Mouse (Mus musculus) midbrain, embryonic 14.5 days (tissue): Measurements from ENCODE around the gene Patj. TPM values are rescaled to one million over a fixed set of nuclear protein-coding genes. Genes with fewer than 3 reads are reported as not detected.
"Not testable (repeated sequence)": the region's sequence is repeated elsewhere in the genome, so short reads cannot be mapped to it uniquely, and the experiment has no call there.

Source experiments
- ATAC-seq: fragments of 200-750 bp; cut with Nextera tagmentation; 2 replicates; pipeline ENCODE4 v1.8.0; 2017; ENCODE audit warnings: moderate number of reproducible peaks, moderate library complexity; ENCODE audit not compliant: low FRiP score, low TSS enrichment
- DNase-seq: peaks from one replicate; pipeline ENCODE4 v3.0.0-alpha.2; 2015
- H3K27ac ChIP-seq: fragments of 300-500 bp; sonication (generic); replicated peaks from 2 replicates; pipeline ENCODE4 v1.5.1; 2014; ENCODE audit warnings: mild to moderate bottlenecking, low read depth, low read length, moderate library complexity
- H3K27me3 ChIP-seq: fragments of 300-500 bp; sonication (generic); 2 replicates; pipeline ENCODE4 v1.6.1; 2014; ENCODE audit warnings: low read length, control low read depth, mixed read lengths; ENCODE audit not compliant: control insufficient read depth, insufficient read depth
- H3K36me3 ChIP-seq: fragments of 300-500 bp; sonication (generic); 2 replicates; pipeline ENCODE4 v1.6.1; 2014; ENCODE audit warnings: low read length, control low read depth; ENCODE audit not compliant: control insufficient read depth, insufficient read depth
- H3K4me1 ChIP-seq: fragments of 300-500 bp; sonication (generic); 2 replicates; pipeline ENCODE4 v1.6.1; 2014; ENCODE audit warnings: mild to moderate bottlenecking, antibody characterized with exemption, low read length, control low read depth; ENCODE audit not compliant: control insufficient read depth, insufficient read depth
- H3K4me2 ChIP-seq: fragments of 300-500 bp; sonication (generic); 2 replicates; pipeline ENCODE4 v1.6.1; 2014; ENCODE audit warnings: mild to moderate bottlenecking, low read length, moderate library complexity
- H3K4me3 ChIP-seq: fragments of 300-500 bp; sonication (generic); replicated peaks from 2 replicates; pipeline ENCODE4 v1.5.1; 2014; ENCODE audit warnings: low read depth, low read length
- H3K9ac ChIP-seq: fragments of 300-500 bp; sonication (generic); replicated peaks from 2 replicates; pipeline ENCODE4 v1.6.1; 2014; ENCODE audit warnings: mild to moderate bottlenecking, low read length, moderate library complexity
- H3K9me3 ChIP-seq: fragments of 300-500 bp; sonication (generic); 2 replicates; pipeline ENCODE4 v1.6.1; 2016; ENCODE audit warnings: low read length, control low read depth, mixed read lengths; ENCODE audit not compliant: control insufficient read depth
- WGBS: fragments of 180-500 bp; shearing (Covaris S2); extraction: QIAGEN DNeasy Blood & Tissue Kit; methylation state at CpG from one replicate; pipeline ENCODE4 v1.1.7; 2014; 5-methylcytosine and 5-hydroxymethylcytosine counted together
- polyA plus RNA-seq: library from polyadenylated mRNA; unstranded; fragments of >200 nt; fragmentation: Nextera tagmentation; extraction: Ambion mirVana; gene quantifications from 2 replicates; pipeline ENCODE4 v1.2.1, GENCODE M21; 2014

Patj gene
- polyA plus RNA-seq, 1 experiment from 2014 or later: 9.0 TPM

DNA sequence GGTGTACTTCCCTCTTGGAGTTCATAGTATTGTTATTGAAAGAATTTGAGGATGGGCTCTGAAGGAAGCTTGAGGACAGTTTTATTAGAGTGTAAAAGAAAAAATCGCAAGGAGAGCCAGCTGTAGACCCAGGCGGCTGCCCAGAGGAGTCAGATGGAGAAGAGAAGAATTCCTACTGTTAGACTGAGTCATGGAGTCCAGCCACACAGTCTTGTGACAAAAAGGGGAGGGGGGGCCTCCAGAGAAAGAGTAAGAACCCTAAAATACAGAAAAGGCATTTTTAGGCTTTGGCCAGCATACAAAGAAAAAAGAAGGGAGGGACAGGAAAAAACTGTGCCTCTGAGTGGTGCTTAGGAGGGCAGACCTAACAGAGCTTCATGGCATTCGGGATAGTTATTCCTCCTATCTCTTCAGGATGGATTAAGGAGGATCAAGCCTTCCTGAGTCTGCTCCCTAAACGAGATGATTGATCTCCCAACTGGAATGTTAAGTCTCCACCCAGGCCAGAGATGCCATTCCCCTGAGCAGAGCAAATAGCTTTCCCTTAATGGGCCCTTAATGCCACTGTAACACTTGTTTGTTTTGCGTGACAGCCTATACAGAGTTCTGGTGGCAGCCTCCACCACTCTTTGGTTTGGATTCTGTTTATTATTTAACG lies 5.5 kb downstream of the Patj start:
- Histone ChIP-seq H3K36me3 (no peaks in the 10 kb centered on the region), H3K27me3 (no peaks in the 10 kb centered on the region), H3K9me3 (no peaks in the 10 kb centered on the region), H3K9ac (no peak overlapping the region), H3K27ac (no peak overlapping the region), H3K4me3 (no peak overlapping the region), H3K4me1 (no peaks in the 10 kb centered on the region), H3K4me2 (no peak overlapping the region)
- DNase-seq: no peak
- 48% methylated on average over 6 of the region's 6 CpGs for WGBS
- ATAC-seq: no peak

DNA sequence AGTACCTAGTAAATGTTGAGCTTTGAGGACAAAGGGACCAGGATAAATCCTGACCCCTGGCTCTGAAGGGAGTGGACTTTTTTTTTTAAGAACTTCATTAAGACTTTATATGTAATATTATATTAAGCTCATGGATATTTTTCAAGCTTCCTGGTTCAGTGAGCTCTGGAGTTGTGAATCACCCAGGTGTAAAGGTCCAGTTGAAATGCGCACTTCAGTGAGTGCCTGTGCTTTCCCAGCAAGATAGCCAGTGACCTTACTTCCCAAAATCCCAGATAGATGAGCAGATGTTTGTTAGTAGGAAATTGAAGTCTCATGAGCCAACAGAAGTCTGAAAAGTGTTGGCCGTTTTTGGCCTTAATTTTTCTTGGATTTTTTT lies 6.0 kb downstream of the Patj start:
- no peak for ATAC-seq
- Histone ChIP-seq H3K4me3 (no peak overlapping the region), H3K4me1 (no peaks in the 10 kb centered on the region), H3K36me3 (no peaks in the 10 kb centered on the region), H3K27ac (no peak overlapping the region), H3K4me2 (no peak overlapping the region), H3K9me3 (no peaks in the 10 kb centered on the region), H3K9ac (no peak overlapping the region), H3K27me3 (no peaks in the 10 kb centered on the region)
- DNase-seq: no peak
- 86% methylated on average over 2 of the region's 2 CpGs for WGBS

DNA sequence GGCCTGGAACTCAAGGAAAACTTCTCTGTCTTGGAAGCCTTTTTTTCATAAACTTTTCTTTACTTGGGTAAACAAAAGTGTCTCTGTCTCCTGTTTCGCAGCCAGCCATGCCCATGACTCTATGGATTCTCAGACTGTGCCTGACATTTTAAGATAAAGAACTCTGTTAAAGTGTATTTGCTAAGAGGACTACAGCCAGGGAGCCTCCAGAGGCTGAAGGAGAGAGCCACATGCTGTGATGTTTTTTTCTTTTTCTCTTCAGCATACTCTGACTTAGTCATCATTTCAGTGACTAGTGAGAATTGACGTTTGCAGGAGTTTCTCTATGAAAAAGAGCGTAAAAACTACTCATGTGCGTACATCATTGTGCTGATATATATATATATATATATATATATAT lies 7.9 kb downstream of the Patj start:
- Histone ChIP-seq H3K4me1 (no peaks in the 10 kb centered on the region), H3K27ac (no peak overlapping the region), H3K9ac (no peak overlapping the region), H3K4me3 (no peak overlapping the region), H3K9me3 (no peaks in the 10 kb centered on the region), H3K27me3 (no peaks in the 10 kb centered on the region), H3K36me3 (no peaks in the 10 kb centered on the region), H3K4me2 (no peak overlapping the region)
- WGBS: 86% methylated on average over 4 of the region's 4 CpGs
- no peak for ATAC-seq
- no peak for DNase-seq

DNA sequence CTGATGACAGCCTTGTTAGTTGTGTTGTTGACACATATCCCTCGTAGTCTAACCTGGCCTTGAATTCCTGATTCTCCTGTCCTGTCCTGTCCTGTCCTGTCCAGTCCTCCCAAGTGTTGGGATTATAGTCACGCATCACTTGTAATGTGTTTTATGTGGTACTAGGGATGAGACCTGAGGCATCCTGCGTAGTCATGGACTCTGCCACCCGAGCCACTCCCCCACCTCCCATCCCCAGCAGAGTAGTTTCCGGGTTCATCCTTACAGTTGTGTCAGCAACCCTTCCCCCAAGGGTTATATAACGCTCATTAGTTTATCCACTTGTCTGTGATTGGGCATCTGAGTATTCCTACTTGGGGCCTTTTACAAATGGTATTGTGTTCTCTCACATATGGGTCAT lies 8.8 kb downstream of the Patj start:
- Histone ChIP-seq H3K4me2 (no peak overlapping the region), H3K36me3 (no peaks in the 10 kb centered on the region), H3K27me3 (no peaks in the 10 kb centered on the region), H3K9me3 (no peaks in the 10 kb centered on the region), H3K4me1 (no peaks in the 10 kb centered on the region), H3K9ac (no peak overlapping the region), H3K27ac (no peak overlapping the region), H3K4me3 (no peak overlapping the region)
- WGBS: 97% methylated on average over 6 of the region's 6 CpGs
- DNase-seq (no peak), ATAC-seq (no peak)

DNA sequence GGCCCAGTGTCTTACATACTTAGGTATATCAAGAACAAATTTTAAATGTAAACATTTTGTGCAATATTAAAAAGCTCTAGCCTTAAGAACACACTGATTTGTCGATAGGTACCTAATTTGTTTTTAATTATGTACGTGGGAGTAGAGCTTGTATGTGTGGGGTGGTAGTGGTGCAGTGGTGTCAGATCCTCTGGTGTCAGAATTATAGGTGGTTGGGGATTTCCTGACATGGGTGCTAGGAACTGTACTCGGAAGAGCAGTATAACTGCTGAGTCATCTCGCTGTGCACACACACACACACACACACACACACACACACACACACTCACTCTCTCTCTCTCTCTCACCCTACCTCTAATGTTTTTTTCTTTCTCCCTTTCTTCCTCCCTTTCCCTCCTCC lies 12.9 kb downstream of the Patj start:
- H3K27ac ChIP-seq: no peak overlapping the region
- no peaks in the 10 kb centered on the region for H3K9me3 ChIP-seq
- over 99% methylated on average over 4 of the region's 4 CpGs for WGBS
- H3K9ac ChIP-seq: no peak overlapping the region
- H3K36me3 ChIP-seq: peaks cover 8% of the 10 kb centered on the region; the same call in 1 of the 2 replicates
- no peaks in the 10 kb centered on the region for H3K4me1 ChIP-seq
- ATAC-seq (no peak), DNase-seq (no peak)
- H3K4me2 ChIP-seq: no peak overlapping the region
- H3K27me3 ChIP-seq: no peaks in the 10 kb centered on the region
- H3K4me3 ChIP-seq: no peak overlapping the region

DNA sequence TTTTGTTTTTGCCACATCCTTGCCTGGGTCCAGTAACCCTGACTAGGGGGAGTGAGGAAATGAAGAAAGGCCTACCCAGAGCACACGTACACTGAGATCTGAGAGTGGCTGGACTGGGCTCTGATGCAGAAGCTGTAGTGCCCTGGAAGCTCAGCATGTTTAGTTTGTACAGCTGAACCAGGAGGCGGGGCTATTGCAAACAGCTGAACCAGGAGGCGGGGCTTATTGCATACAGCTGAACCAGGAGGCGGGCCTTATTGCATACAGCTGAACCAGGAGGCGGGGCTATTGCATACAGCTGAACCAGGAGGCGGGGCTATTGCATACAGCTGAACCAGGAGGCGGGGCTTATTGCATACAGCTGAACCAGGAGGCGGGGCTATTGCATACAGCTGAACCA lies 19.6 kb downstream of the Patj start:
- H3K4me3 ChIP-seq, H3K9me3 ChIP-seq, H3K27me3 ChIP-seq, H3K9ac ChIP-seq, H3K27ac ChIP-seq, H3K4me2 ChIP-seq, DNase-seq, H3K4me1 ChIP-seq, H3K36me3 ChIP-seq, ATAC-seq: not testable (repeated sequence)
- WGBS: 96% methylated on average over 8 of the region's 8 CpGs

DNA sequence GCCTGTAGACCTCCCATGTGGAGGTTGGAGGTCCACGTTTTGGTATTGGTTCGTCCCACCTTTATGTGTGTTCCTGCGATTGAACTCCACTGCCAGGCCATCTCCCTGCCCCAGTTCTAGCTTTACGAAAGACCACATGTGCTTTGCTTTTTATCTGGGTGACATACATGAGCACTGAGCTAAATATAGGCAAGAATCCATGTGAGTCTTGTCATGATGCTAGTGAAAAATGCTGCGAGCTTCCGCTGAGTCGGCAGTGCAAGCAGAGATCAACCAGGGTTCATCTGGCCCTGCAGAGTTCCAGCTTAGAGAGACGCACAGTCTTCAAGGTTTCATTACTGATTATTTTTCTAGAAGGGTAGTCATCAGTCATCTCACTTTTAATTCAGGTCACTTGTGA lies 32.8 kb downstream of the Patj start:
- 90% methylated on average over 8 of the region's 8 CpGs for WGBS
- H3K27ac ChIP-seq: no peak overlapping the region
- DNase-seq: no peak

DNA sequence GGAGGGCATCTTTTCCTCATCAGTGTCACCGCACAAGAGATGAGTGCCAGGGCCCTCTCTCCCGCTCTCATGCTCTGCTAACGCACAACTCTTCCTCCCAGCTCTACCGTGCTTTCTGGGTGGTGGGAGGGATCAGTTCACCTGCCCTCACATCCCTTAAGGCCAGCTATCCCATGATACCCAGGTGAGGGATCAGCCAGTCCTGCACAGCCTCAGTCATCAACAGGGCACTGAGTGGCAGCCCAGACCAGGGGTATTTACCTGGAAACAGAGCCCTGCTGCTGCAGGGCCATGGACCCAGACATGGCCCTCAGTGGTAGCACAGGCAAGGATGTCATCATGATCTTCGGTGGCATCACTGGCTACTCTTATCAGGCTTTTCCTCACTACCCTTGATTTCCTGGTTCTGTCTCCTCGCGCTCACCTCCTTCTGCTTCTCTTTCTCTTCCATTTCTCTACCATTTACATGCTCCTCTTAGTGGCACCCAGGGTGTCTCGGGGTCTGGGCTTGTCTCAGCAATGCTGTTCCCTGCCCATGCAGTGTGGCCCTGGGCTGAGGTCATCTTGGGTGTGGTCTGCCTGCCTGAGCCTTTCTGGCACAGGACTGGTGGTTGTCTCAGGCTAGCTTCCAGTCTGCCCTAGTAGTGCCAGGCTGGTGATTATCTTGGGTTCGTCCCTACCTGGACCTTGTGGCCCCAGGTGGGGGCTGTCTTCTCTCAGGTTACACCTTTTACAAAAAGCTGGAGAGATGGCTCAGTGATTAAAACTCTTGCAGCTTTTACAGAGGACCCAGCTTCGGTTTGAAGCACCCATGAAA lies 40.3 kb downstream of the Patj start:
- Histone ChIP-seq H3K4me3 (no peak overlapping the region), H3K9ac (no peak overlapping the region), H3K27ac (no peak overlapping the region), H3K36me3 (no peaks in the 10 kb centered on the region), H3K4me2 (no peak overlapping the region), H3K4me1 (no peaks in the 10 kb centered on the region), H3K9me3 (no peaks in the 10 kb centered on the region), H3K27me3 (no peaks in the 10 kb centered on the region)
- DNase-seq (no peak), ATAC-seq (no peak)
- 93% methylated on average over 10 of the region's 10 CpGs for WGBS

More for the DNA sequence above, 32.8 kb downstream of the Patj start:
- no peak for ATAC-seq
- H3K9ac ChIP-seq: no peak overlapping the region
- 0 out of 2 replicates have a peak, but pooled peaks cover 5% of the 10 kb centered on the region for H3K36me3 ChIP-seq
- no peaks in the 10 kb centered on the region for H3K9me3 ChIP-seq
- no peak overlapping the region for H3K4me3 ChIP-seq
- H3K27me3 ChIP-seq: no peaks in the 10 kb centered on the region
- no peaks in the 10 kb centered on the region for H3K4me1 ChIP-seq
- no peak overlapping the region for H3K4me2 ChIP-seq
